Mouse (Mus musculus) thymus, postnatal 4 days (tissue): ENCODE measurements around the gene Pnp.
A peak's percentile ranks its signal among the peaks of the same experiment; 100 is the strongest.
"Not testable (repeated sequence)": the region's sequence is repeated elsewhere in the genome, so short reads cannot be mapped to it uniquely, and the experiment has no call there.

Experiments used
- DNase-seq: peaks from one replicate; pipeline ENCODE4 v3.0.0; 2021

Gene Pnp

GRCm38 (mm10) chr14:50931493-50932020, 675 bp downstream of the Pnp start:
- DNase-seq, result no peak

GRCm38 (mm10) chr14:50936649-50937048, 5.8 kb downstream of the Pnp start:
- DNase-seq, result no peak

GRCm38 (mm10) chr14:50938119-50938908, 7.4 kb downstream of the Pnp start:
- no peak for DNase-seq

DNA sequence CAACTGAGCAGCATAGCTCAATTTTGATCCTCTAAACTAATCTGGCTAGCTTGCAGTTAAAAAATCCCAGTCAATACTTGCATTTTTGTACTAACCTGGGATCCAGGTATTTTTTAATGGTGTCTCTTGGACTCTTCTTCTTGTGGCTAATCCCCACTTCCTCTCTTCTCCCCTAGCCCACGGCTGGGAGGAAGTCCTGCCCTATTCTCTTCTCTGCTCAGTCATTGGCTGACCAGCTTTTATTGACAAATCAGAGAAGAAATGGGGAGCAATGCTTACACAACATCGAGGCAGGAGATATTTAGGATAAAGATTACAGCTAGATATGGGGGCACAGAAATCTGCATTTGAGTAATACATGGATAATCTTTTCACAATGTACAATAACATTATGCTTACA, 8.1 kb downstream of the Pnp start:
- DNase-seq, result no peak

- DNase-seq, result peak; percentile 83
These were observed 13.2 kb downstream of the Pnp start, which contains the start of gene Gm49342 for GRCm38 (mm10) chr14:50943932-50944667. Gm49342 (plus strand) TSS chr14:50944517.

DNA sequence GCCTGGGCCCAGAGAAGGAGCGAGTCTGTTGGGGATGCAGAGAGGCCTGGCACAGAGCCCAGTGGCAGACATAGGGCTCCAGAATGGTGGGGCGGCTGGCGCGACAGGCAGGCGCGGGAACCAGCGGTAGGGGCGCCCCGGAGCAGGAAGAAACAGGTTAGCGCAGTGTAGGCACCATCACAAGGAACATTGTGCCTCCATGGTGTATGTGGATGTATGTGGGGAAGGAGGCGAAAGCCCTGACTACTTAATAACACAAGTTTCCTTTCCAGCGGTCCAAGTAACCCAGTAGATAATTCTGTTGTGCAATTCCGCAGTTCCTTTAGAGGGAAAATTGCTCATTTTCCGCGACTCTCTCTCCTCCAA, 13.8 kb downstream of the Pnp start:
- peak; percentile 86 for DNase-seq

- DNase-seq, result not testable (repeated sequence)
These were observed 14.2 kb downstream of the Pnp start for GRCm38 (mm10) chr14:50945081-50945480.

GRCm38 (mm10) chr14:50945526-50945925, 14.6 kb downstream of the Pnp start:
- DNase-seq, result not testable (repeated sequence)

GRCm38 (mm10) chr14:50955487-50955886, 24.6 kb downstream of the Pnp start:
- DNase-seq, result no peak

GRCm38 (mm10) chr14:50955942-50956508, 25.1 kb downstream of the Pnp start, which contains the start of gene Pnp2:
Pnp2 (plus strand) TSS chr14:50955992.
- peak; percentile 83 for DNase-seq

DNA sequence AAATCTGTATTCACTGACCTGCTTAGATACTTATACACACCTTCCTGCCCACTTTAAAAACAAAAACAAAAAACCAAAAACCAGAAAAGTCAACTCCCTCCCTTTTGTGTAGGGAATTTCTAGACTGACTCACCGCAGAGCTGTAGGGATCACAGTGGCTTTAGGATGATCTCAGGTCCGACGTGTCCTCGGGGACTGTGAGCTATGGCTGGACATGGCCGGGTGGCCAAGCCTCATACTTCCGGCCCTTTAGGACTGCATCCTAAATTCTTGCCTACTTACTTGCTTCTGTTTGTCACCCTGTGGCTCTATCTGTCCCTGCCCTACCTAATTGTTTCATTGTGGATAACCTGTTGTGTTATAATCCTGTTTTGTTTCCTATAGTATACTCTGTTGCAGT, 25.8 kb downstream of the Pnp start:
- DNase-seq, result not testable (repeated sequence)

DNA sequence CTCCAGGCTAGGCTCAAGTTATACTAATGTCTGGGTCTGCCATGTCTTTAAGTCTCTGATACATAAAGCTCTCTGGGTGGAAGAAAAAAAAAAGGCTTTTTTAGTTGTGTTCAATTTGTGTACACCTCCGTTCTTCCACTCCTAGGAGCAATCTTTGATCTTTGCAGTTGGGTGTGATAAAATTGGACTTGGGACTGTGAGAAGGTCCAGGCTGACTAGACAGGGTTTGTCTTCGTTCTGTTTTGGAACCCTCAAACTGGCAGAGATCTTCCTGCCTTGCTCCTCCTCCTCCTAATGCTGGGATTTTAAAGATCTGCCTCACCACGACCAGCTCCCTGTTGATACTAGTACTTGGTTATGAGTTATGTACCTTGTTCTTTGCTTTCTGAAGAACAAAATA, 26.3 kb downstream of the Pnp start:
- DNase-seq, result not testable (repeated sequence)

DNA sequence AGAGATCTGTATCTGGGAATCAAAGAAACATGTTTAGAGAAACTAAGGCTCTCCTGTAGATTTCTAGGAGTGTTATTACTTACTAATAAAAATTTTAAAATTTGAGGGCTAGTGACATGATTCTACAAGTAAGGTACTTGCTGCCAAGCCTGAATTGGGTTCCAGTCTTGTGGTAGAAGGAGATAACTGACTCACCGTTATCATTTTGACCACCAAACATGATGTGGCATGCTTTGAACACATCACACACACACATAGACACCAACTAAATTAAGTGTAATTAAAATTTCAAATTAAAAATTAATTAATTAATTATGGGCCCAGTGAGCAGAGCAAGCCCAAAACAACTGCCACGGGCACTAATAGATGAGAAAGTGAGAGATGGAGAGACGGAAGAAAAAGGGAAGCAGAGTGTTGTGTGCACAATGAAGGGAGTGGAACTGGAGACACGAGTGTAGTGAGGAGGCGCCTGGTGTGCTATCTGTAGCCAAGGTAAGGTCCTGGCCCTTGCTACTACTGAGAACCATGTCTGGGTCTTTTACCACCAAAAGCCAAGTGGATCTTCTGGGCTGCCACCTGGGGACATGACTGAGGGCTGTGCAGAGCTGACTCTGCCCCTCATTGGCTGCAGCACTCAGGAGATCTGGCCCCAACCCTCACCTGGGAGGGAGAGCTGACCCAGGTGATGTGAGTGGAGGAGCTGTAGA, 27.6 kb downstream of the Pnp start:
- not testable (repeated sequence) for DNase-seq

DNA sequence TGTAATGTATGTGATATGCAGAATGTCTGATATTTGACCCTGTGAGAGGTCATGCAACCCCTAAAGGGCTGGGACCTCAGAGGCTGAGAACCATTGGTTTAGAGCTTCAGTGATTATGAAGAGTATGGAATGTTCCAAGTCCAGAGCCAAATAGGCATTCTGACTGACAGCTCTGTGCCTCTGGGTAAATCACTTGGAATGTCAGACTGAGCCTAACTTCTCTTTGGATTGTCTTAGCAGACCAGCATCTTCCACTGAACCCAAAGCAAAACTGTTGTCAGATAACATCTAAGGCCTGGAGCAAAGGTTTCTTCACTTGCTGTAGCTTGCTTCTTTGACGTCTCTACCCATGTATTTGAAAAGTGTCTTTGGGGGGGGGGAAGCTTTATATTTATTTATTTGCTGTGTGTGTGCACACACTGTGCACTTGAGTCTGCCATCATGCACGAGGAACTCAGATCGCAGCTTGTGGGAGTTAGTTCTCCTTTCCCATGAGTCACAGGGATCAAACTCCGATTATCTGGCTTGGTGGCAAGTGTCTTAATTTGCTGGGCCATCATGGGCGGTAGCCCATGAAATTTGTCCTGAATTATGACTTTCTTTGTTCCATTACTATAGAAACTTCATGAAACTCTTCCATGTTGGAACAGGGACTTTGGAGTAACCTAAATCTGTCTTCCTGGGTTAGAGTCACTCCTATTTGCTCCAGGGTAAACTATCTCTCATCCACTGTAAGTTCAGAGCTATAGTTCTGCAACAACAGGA, 37.5 kb downstream of the Pnp start:
- DNase-seq, result no peak

DNA sequence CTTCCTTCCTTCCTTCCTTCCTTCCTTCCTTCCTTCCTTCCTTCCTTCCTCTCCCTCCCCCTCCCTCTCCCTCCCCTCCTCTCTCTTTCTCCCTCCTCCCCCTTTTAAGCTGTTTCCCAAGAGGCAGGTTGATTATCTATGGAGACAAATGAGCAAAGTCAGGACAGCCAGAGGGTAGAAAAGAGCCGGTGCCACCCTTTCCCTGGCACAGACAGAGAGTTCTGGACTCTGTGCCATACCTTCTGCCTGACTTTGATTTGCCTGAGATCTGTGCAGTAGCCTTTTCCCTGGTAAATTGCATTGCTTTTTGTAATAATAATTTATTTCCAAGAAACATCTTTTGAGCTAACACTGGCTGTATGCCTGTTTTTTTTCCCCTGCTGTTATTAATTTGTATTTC, 38.2 kb downstream of the Pnp start:
- no peak for DNase-seq

DNA sequence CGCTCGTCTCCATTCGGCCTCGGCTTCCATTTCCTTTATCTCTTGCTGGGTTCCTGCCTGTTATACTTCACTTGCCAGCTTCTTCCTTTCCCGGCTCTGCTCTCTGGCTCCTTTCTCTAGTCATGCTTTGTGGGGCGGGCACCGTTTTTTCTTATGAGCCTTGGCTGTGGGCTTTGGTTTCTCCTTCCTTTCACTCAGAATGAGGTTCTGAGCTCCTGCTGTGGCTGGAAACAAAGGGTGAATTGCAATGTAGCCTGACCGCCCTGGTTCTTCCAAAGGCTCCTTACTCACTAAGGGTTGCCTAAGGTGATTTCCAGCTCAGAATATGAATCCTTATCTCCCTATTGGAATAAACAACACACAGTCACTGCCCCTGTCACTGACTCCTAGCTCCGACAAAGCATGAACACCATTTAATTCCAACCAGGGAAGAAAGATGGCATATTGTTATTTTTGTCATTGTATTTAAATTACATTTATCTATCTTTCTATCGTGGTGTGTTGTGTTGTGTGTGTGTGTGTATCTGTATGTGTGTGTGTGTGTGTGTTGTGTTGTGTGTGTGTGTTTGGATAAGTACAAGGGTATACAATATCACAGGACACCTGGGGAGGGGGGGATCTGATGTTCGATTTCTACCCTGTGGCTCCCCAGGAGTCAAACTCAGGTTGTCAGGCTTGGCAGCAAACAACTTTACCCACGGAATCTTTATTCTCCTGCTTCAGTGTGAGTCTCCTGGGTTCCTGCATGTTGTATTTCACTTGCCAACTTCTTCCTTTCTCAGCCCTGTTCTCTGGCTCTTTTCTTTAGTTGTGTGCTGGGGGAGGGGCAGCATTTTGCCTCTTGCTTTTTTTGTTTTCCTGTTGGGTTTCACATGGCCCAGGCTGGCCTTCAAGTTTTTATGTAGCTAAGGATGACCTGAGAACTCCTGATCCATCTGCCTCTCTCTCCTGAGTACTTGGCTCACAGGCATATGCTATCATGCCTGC, 39.0 kb downstream of the Pnp start:
- DNase-seq, result peak; percentile 32

DNA sequence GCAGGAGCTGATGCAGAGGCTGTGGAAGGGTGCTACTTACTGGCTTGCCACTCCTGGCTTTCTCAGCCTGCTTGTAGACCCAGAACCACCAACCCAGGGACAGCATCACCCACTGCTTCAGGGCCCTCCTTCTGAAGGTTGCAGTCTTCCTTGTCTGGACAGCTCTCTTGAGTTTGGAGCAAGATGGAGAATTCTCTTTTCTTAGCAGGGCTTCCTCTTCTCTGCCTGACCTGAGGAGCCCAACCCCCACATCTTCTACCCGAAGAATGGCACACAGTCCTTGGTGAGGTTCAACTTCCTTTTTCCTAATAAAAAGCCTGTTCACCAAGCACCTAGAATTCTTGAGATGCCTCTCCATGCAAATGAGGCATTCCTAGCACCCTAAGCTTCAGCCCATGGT, 39.9 kb downstream of the Pnp start:
- DNase-seq, result no peak

DNA sequence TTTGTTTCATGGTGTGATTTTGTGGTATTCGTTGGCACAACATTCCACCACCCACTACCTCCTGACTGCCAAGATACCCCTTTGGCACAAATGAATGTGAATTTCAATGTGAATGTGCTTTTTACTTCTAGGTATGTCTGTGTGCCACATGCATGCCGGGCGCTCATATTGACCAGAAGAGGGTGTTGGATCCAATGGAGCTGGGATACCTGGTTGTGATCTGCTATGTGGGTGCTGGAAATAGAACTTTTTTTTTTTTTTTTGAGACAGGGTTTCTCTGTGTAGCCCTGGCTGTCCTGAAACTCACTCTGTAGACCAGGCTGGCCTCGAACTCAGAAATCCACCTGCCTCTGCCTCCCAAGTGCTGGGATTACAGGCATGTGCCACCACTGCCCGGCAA, 42.2 kb downstream of the Pnp start:
- not testable (repeated sequence) for DNase-seq

- no peak for DNase-seq
These were observed 42.8 kb downstream of the Pnp start for GRCm38 (mm10) chr14:50973700-50974099.

DNA sequence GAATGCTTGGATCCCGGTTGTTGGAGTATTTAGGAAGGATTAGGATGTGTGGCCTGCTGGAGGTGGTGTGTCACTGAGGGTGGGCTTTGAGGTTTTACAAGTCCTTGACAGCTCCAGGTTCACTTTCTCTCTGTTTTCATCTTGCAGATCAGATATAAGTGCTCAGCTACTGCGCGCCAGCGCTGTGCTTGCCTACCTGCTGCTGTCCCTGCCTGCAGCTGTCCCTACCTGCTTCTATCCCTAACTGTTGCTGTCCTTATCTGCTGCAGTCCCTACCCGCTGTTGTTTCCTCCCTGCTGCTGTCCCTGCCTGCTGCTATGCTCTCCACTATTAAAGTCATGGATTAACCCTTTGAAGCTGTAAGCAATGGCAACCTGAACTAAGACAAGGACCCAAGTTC, 44.1 kb downstream of the Pnp start:
- no peak for DNase-seq

- DNase-seq, result no peak
These were observed 45.8 kb downstream of the Pnp start for GRCm38 (mm10) chr14:50976674-50977073.
